Mouse (Mus musculus) ES-Bruce4 (cell line): ENCODE data around the gene Ctbp2. TPM values are rescaled to one million over a fixed set of nuclear protein-coding genes. Genes with fewer than 3 reads are reported as not detected.

Experiments
- H3K27ac ChIP-seq: 2 replicates; pipeline ENCODE4 v1.5.1; 2012; ENCODE audit warnings: low read length, inconsistent platforms; ENCODE audit not compliant: insufficient read depth
- H3K27me3 ChIP-seq: 2 replicates; pipeline ENCODE4 v1.6.1; 2012; ENCODE audit warnings: mild to moderate bottlenecking, low read length, inconsistent platforms; ENCODE audit not compliant: control insufficient read depth, poor library complexity, insufficient read depth, severe bottlenecking
- H3K36me3 ChIP-seq: 2 replicates; pipeline ENCODE4 v1.6.1; 2012; ENCODE audit warnings: inconsistent platforms, mild to moderate bottlenecking, low read length, moderate library complexity; ENCODE audit not compliant: control insufficient read depth, poor library complexity, insufficient read depth, severe bottlenecking
- H3K4me1 ChIP-seq: one replicate; pipeline ENCODE4 v1.8.1; 2011; ENCODE audit warnings: low read length; ENCODE audit not compliant: control insufficient read depth, insufficient read depth
- H3K4me3 ChIP-seq: 2 replicates; pipeline ENCODE4 v1.5.1; 2011; ENCODE audit warnings: low read depth, mild to moderate bottlenecking, low read length
- H3K9ac ChIP-seq: 2 replicates; pipeline ENCODE4 v1.6.1; 2012; ENCODE audit warnings: low read depth, mild to moderate bottlenecking, inconsistent platforms; ENCODE audit not compliant: poor library complexity, severe bottlenecking
- H3K9me3 ChIP-seq: replicated peaks from 2 replicates; pipeline ENCODE4 v1.6.1; 2012; ENCODE audit warnings: mild to moderate bottlenecking, low read length, inconsistent platforms; ENCODE audit not compliant: control insufficient read depth, poor library complexity, insufficient read depth, severe bottlenecking
- CTCF ChIP-seq: IDR thresholded peaks from one replicate; pipeline ENCODE4 v1.8.1; 2011; ENCODE audit warnings: low read depth, low read length
- EP300 ChIP-seq: IDR thresholded peaks from 2 replicates; pipeline ENCODE4 v1.6.1; 2011; ENCODE audit warnings: low read depth, low read length; ENCODE audit not compliant: insufficient read depth
- POLR2A ChIP-seq: IDR thresholded peaks from one replicate; pipeline ENCODE4 v1.8.1; 2011; ENCODE audit warnings: low read length; ENCODE audit not compliant: insufficient read depth
- polyA plus RNA-seq: library from polyadenylated mRNA; stranded (reverse); fragments of >200 nt; gene quantifications from 2 replicates; pipeline ENCODE4 v1.2.4, GENCODE M21; 2011; ENCODE audit warnings: low read depth; ENCODE audit not compliant: missing spikeins, insufficient read depth, insufficient read length

Gene Ctbp2
- polyA plus RNA-seq, 1 experiment, result 218 TPM

DNA sequence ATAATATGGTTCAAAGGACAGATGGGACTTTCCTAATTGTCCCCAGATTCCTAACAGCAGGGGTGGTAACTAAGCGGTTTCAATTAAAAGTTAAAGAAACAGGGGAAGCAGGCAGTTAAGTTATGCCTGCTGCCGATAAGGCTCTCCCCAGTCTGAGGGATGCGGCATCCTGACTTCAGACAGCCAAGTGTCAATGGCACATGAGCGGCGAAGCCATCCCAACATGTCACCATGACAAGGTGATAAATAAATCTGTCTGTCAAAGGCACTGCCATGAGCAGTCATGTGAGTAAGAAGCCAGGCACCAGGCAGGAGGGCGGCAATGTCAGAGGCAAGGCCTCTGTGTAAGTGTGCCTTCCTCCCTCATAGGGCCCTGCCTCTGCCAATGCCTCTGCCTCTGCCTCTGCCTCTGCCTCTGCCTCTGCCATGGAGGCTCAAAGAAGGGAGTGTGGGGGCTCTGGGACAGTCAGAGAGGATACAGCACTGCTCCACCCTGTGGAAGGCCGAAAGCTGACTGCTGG, 56.8 kb downstream of the Ctbp2 start:
- TF ChIP-seq EP300 (no peak), CTCF (no peak), POLR2A (no peak)
- H3K36me3 ChIP-seq, result peaks cover 60% of the 10 kb centered on the region
- H3K4me3 ChIP-seq, result no peak overlapping the region
- H3K27ac ChIP-seq, result no peak overlapping the region
- peaks cover 9% of the 10 kb centered on the region for H3K4me1 ChIP-seq
- no peaks in the 10 kb centered on the region for H3K9me3 ChIP-seq
- H3K27me3 ChIP-seq, result no peaks in the 10 kb centered on the region
- H3K9ac ChIP-seq, result no peak overlapping the region

DNA sequence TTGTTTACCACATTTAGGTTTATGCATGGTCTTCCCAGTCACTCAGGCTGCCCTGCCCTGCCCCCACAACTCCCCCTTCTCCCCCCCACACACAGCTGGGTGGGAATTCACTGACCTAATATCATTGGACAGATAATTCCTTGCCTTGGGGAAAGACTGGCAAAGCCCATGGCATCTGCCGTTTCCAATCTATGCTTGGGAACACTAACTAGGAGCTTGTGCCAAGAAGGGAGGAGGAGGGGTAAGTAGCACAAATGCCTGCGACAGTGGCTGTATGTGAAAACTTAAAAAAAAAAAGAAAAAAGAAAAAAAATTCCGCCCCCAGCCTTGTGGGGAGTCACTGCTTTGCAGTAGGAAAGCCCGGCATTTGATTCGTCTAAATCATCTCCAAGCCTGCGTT, 57.4 kb downstream of the Ctbp2 start:
- Histone ChIP-seq H3K4me1 (peaks cover 6% of the 10 kb centered on the region), H3K36me3 (peaks cover 59% of the 10 kb centered on the region), H3K27ac (no peak overlapping the region), H3K4me3 (no peak overlapping the region), H3K9me3 (no peaks in the 10 kb centered on the region), H3K9ac (no peak overlapping the region), H3K27me3 (no peaks in the 10 kb centered on the region)
- TF ChIP-seq CTCF (no peak), EP300 (no peak), POLR2A (no peak)

DNA sequence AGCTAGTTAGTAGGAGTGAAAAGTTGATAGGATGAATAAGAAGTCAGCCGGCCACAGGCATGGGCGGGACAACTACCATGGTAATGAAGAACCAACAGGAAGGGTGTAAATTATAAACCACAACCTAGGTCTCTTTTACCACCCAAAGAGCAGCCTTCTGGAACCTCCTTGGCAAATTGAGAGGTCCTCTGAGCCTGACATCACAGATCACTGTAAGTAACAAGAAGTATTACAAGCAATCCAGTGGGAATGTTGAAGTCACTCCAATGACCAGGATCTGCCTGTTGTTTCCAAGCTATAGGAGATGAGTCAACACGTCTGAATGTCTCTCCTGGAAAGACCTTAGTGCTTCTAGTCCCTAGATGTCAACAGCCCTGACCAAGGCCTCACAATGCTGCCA, 62.1 kb downstream of the Ctbp2 start:
- no peak overlapping the region for H3K4me3 ChIP-seq
- TF ChIP-seq EP300 (no peak), POLR2A (no peak), CTCF (no peak)
- H3K27me3 ChIP-seq, result no peaks in the 10 kb centered on the region
- H3K9ac ChIP-seq, result no peak overlapping the region
- H3K4me1 ChIP-seq, result peaks cover 5% of the 10 kb centered on the region
- H3K9me3 ChIP-seq, result no peaks in the 10 kb centered on the region
- H3K36me3 ChIP-seq, result peaks cover 45% of the 10 kb centered on the region
- H3K27ac ChIP-seq, result no peak overlapping the region

DNA sequence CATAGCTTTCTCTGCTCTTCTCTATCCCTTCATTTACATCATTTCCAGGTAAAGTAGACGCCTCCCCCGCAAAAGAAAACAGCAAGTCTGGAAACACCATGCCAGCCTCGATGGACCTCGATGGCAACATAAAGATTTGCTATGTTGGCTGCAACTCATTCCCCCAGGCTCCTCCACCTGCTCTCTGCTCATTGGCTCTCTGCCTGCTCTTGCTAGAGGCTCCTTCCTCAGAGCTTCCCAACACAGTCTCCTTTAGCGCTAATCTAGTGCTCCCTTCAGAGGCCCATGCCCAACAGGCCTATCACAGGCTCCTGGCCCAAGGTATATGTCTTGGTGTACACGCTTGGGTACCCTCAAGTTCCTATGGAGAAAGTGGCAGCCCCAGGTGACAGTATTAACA, 64.0 kb downstream of the Ctbp2 start:
- Histone ChIP-seq H3K9me3 (no peaks in the 10 kb centered on the region), H3K4me1 (peaks cover 3% of the 10 kb centered on the region), H3K27me3 (no peaks in the 10 kb centered on the region), H3K9ac (no peak overlapping the region), H3K36me3 (peaks cover 39% of the 10 kb centered on the region), H3K27ac (no peak overlapping the region), H3K4me3 (no peak overlapping the region)
- TF ChIP-seq EP300 (no peak), CTCF (no peak), POLR2A (no peak)

DNA sequence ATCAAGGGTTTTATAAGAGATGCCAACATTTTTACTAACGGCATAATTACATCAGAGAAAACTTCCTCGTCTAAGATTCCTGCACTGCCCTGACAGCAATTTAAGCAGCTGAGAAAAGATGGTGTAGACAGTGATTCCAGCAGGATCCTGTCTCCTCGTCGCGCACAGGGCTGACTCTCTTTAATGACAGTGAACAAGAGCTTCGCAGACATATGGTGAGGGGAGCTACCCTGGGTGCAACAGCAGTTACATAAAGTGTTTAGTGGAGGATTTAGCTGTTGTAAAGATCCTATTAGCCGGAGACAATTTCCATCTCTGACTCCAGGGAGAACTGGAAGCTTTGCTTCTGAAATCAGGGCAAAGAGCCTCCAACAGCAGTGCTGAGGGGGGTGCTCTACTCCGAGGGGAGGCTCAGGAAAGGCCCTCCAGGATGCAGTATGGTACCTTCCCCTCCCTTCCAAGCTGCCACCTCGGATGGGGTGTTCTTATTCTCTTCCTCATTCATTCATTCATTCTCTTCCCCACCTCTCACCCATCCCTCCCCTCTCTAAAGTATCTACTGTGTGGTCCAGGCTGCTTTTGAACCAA, 64.5 kb downstream of the Ctbp2 start:
- Histone ChIP-seq H3K9me3 (no peaks in the 10 kb centered on the region), H3K27me3 (no peaks in the 10 kb centered on the region), H3K9ac (no peak overlapping the region), H3K27ac (no peak overlapping the region), H3K36me3 (peaks cover 39% of the 10 kb centered on the region), H3K4me1 (peaks cover 3% of the 10 kb centered on the region), H3K4me3 (no peak overlapping the region)
- no peak for TF ChIP-seq CTCF
- no peak for TF ChIP-seq EP300
- TF ChIP-seq POLR2A, result no peak

DNA sequence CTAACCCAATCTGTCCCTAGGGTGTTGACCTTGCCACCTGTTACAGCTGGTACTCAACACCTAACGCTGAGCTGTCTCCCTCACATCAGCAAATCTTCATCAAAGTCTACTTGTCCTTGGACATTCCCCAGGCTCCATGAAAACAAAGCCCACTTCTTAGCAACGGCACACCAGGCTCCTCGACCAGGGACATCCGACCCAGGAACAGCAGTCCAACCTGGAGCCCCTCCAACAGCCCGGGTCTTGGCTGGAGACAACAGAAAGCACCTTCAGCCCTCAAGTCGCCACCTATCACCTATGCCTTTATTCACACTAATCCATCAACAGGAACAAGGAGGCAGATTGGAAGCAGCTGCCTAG, 65.0 kb downstream of the Ctbp2 start:
- Histone ChIP-seq H3K36me3 (peaks cover 41% of the 10 kb centered on the region), H3K4me1 (peaks cover 3% of the 10 kb centered on the region), H3K4me3 (no peak overlapping the region), H3K27ac (peak overlapping the region; percentile 26; the same call in 1 of the 2 replicates), H3K9me3 (no peaks in the 10 kb centered on the region), H3K27me3 (no peaks in the 10 kb centered on the region), H3K9ac (no peak overlapping the region)
- TF ChIP-seq POLR2A, result no peak
- no peak for TF ChIP-seq CTCF
- no peak for TF ChIP-seq EP300
